Mouse (Mus musculus) G1E (cell line): Measurements from ENCODE around the gene Tmem192. TPM values are rescaled to one million over a fixed set of nuclear protein-coding genes. Genes with fewer than 3 reads are reported as not detected.

Experiments used
- ATAC-seq: 2 replicates; pipeline ENCODE4 v1.8.0; 2016; ENCODE audit warnings: mild to moderate bottlenecking; ENCODE audit not compliant: insufficient number of reproducible peaks, poor library complexity, low FRiP score, severe bottlenecking; ENCODE audit errors: extremely low read depth
- DNase-seq: peaks from one replicate; pipeline ENCODE4 v3.0.0; 2012; ENCODE audit warnings: low spot score
- H3K27me3 ChIP-seq: 2 replicates; pipeline ENCODE4 v1.6.1; 2012; ENCODE audit warnings: mild to moderate bottlenecking, low read length, inconsistent platforms; ENCODE audit not compliant: insufficient read depth
- H3K36me3 ChIP-seq: replicated peaks from 2 replicates; pipeline ENCODE3; 2012; ENCODE audit warnings: mild to moderate bottlenecking, inconsistent platforms
- H3K4me1 ChIP-seq: 2 replicates; pipeline ENCODE4 v1.6.1; 2012; ENCODE audit warnings: low read depth, low read length, inconsistent platforms, mixed read lengths; ENCODE audit not compliant: insufficient read depth
- H3K4me3 ChIP-seq: 2 replicates; pipeline ENCODE4 v1.5.1; 2012; ENCODE audit warnings: low read depth, mild to moderate bottlenecking, inconsistent platforms, low read length, moderate library complexity, mixed read lengths
- H3K9me3 ChIP-seq: replicated peaks from 2 replicates; pipeline ENCODE4 v1.6.1; 2012; ENCODE audit warnings: inconsistent platforms
- CTCF ChIP-seq: IDR thresholded peaks from 2 replicates; pipeline ENCODE4 v1.5.1; 2012; ENCODE audit warnings: low read depth, low read length, inconsistent platforms, mixed read lengths
- GATA1 ChIP-seq: IDR thresholded peaks from 2 replicates; pipeline ENCODE4 v1.6.1; 2012; ENCODE audit warnings: borderline replicate concordance, low read length, inconsistent platforms, mixed read lengths
- GATA2 ChIP-seq: IDR thresholded peaks from 2 replicates; pipeline ENCODE4 v1.6.1; 2012; ENCODE audit warnings: low read depth, low read length, inconsistent platforms, borderline replicate concordance
- POLR2AphosphoS5 ChIP-seq: IDR thresholded peaks from 2 replicates; pipeline ENCODE4 v1.6.1; 2012; ENCODE audit warnings: low read depth, low read length, inconsistent platforms; ENCODE audit not compliant: insufficient replicate concordance
- TAL1 ChIP-seq: conservative IDR thresholded peaks from 2 replicates; pipeline ENCODE4 v1.6.1; 2012; ENCODE audit warnings: low read depth, low read length, inconsistent platforms, mixed read lengths
- polyA plus RNA-seq: library from polyadenylated mRNA; stranded (reverse); fragments of >175 nt; gene quantifications from 2 replicates; pipeline ENCODE4 v1.2.3, GENCODE M21; 2012
- total RNA-seq, 2 experiments: library from RNA; stranded (forward) in 1 of 2; stranded (reverse) in 1 of 2; fragments of 200-1000 nt in 1 of 2; fragments of >200 nt in 1 of 2; fragmentation: Nextera tagmentation in 1 of 2; gene quantifications; 2 replicates each; pipeline ENCODE4 v1.2.3; 2014 to 2017

The Tmem192 gene
- total and polyA plus RNA-seq, 3 experiments, result 25.4 to 48.1 (median 31.2) TPM

DNA sequence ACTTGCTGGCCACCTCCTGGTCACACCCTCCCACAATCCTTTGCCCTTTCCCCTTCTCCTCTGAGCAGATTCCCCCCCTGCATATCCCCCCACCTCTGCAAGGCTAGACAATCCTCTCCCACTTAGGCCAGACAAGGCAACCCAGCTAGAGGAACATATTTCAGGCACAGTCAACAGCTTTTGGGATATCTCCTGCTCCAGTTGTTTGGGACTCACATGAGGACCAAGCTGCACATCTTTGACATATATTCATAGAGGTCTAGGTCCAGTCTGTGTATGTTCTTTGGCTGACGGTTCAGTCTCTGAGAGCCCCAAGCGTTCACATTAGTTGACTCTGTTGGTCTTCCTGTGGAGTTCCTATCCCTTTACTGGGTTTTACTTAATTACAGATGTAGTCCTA is 37.0 kb upstream of the Tmem192 start:
- no peaks in the 10 kb centered on the region for H3K9me3 ChIP-seq

GRCm38 (mm10) chr8:64916793-64917192 is 30.2 kb upstream of the Tmem192 start:
- TF ChIP-seq POLR2AphosphoS5 (no peak), GATA2 (no peak), CTCF (no peak), TAL1 (no peak), GATA1 (no peak)
- H3K27me3 ChIP-seq, result 0 out of 2 replicates have a peak, but pooled peaks cover 5% of the 10 kb centered on the region
- H3K36me3 ChIP-seq, result no peaks in the 10 kb centered on the region
- no peaks in the 10 kb centered on the region for H3K9me3 ChIP-seq
- ATAC-seq, result no peak
- DNase-seq, result no peak
- H3K4me3 ChIP-seq, result no peak overlapping the region
- H3K4me1 ChIP-seq, result no peaks in the 10 kb centered on the region

More for the DNA sequence above, 37.0 kb upstream of the Tmem192 start:
- H3K4me3 ChIP-seq, result no peak overlapping the region
- no peaks in the 10 kb centered on the region for H3K27me3 ChIP-seq
- TF ChIP-seq CTCF (no peak), POLR2AphosphoS5 (no peak), GATA2 (no peak), TAL1 (no peak), GATA1 (no peak)
- DNase-seq, result no peak
- no peaks in the 10 kb centered on the region for H3K4me1 ChIP-seq
- no peak for ATAC-seq
- no peaks in the 10 kb centered on the region for H3K36me3 ChIP-seq

DNA sequence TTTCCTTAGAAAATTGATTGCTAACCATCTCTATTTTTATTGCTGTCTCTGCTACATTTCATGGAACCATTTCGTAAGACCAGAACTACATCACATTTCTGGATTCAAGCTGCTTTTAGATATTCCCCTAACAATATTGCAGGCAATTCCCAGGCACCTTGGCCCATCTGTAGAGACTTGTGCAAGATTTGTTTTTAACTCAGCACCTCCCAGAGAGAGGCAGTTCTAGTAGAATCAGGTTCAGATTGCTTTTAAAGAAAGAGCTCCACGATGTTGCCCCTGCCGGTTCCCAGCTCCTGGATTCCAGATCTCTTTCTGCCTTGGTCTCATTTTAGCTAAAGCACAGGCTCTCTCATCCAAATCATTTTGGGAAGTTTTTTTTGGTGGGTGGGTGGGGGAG is 23.7 kb upstream of the Tmem192 start:
- Histone ChIP-seq H3K4me1 (no peaks in the 10 kb centered on the region), H3K4me3 (no peak overlapping the region), H3K27me3 (0 out of 2 replicates have a peak, but pooled peaks cover 5% of the 10 kb centered on the region), H3K9me3 (no peaks in the 10 kb centered on the region), H3K36me3 (no peaks in the 10 kb centered on the region)
- no peak for TF ChIP-seq CTCF
- TF ChIP-seq GATA1, result no peak
- TF ChIP-seq POLR2AphosphoS5, result no peak
- TF ChIP-seq GATA2, result no peak
- no peak for TF ChIP-seq TAL1
- ATAC-seq, result no peak
- no peak for DNase-seq

GRCm38 (mm10) chr8:64925762-64926161 is 21.2 kb upstream of the Tmem192 start:
- DNase-seq, result no peak
- Histone ChIP-seq H3K27me3 (no peaks in the 10 kb centered on the region), H3K36me3 (no peaks in the 10 kb centered on the region), H3K9me3 (no peaks in the 10 kb centered on the region), H3K4me1 (no peaks in the 10 kb centered on the region), H3K4me3 (no peak overlapping the region)
- no peak for ATAC-seq
- TF ChIP-seq GATA2 (no peak), TAL1 (no peak), GATA1 (no peak), POLR2AphosphoS5 (no peak), CTCF (no peak)

DNA sequence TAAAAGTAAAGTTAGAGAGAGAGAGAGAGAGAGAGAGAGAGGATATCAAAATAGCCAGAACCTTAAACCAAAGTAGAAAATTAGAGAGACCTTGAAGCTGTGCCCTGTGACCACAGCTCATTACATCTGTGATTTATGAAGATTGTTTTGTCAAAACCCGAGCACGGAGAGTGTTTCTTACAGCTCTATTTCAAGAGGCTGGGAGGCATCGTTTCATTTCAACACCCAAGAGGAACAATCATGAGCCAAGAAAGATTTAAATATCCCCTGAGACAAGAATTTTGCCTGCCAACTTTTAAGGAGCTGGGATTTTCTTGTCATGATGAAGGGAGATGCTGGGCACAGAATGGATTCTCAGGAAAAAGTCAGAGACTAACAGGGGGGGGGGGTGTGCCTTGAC is 20.6 kb upstream of the Tmem192 start:
- H3K4me1 ChIP-seq, result no peaks in the 10 kb centered on the region
- no peaks in the 10 kb centered on the region for H3K27me3 ChIP-seq
- no peaks in the 10 kb centered on the region for H3K36me3 ChIP-seq
- DNase-seq, result no peak
- H3K4me3 ChIP-seq, result no peak overlapping the region
- no peak for ATAC-seq
- no peaks in the 10 kb centered on the region for H3K9me3 ChIP-seq
- TF ChIP-seq CTCF, result no peak
- TF ChIP-seq POLR2AphosphoS5, result no peak
- TF ChIP-seq GATA2, result no peak
- TF ChIP-seq GATA1, result no peak
- TF ChIP-seq TAL1, result no peak

DNA sequence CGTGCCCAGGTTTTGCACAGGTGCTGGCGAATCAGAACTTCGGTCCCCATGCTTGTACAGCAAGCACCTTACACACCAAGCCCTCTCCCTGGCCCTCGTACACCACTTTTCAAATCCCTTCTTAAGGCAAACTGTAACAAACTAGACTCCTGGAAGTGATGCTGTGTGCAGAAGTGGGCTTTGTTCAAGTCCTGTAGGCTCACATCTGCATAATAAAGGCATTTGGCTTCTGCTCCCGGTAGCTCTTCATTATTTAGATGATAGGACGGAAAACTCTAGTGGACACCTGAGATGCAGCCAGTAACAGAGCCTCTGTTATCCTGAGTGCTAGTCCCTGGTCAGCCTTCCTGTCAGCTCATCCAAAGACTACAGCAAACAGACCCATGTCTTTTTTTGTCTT is 18.0 kb upstream of the Tmem192 start:
- TF ChIP-seq GATA1 (no peak), GATA2 (no peak), TAL1 (no peak), POLR2AphosphoS5 (no peak), CTCF (no peak)
- ATAC-seq (no peak), DNase-seq (no peak)
- Histone ChIP-seq H3K9me3 (no peaks in the 10 kb centered on the region), H3K36me3 (no peaks in the 10 kb centered on the region), H3K4me3 (no peak overlapping the region), H3K27me3 (no peaks in the 10 kb centered on the region), H3K4me1 (no peaks in the 10 kb centered on the region)

- no peaks in the 10 kb centered on the region for H3K9me3 ChIP-seq
- H3K27me3 ChIP-seq, result peaks cover 4% of the 10 kb centered on the region; the same call in 1 of the 2 replicates
- no peak overlapping the region for H3K4me3 ChIP-seq
- DNase-seq (no peak), ATAC-seq (no peak)
- TF ChIP-seq CTCF, result no peak
- no peak for TF ChIP-seq GATA1
- no peaks in the 10 kb centered on the region for H3K4me1 ChIP-seq
- H3K36me3 ChIP-seq, result no peaks in the 10 kb centered on the region
Observed at GRCm38 (mm10) chr8:64934997-64935396, 12.0 kb upstream of the Tmem192 start.
